Mouse (Mus musculus): ENCODE measurements around the gene Pnpo. TPM values are rescaled to one million over a fixed set of nuclear protein-coding genes. Genes with fewer than 3 reads are reported as not detected.

Pnpo gene
- polyA plus RNA-seq, 1 experiment from 2014 or later, result 26.7 TPM

- ATAC-seq (replicated peaks; ENCODE audit: insufficient number of reproducible peaks, low FRiP score, low TSS enrichment, low read depth) (no peak), DNase-seq (ENCODE audit: low spot score) (no peak)
- no peak overlapping the region for H3K4me2 ChIP-seq (ENCODE audit: low read depth, low read length)
- WGBS, result 15% methylated on average over 14 of the region's 14 CpGs
- H3K27ac ChIP-seq (replicated peaks; ENCODE audit: low read depth, low read length), result no peak overlapping the region
- no peak overlapping the region for H3K9ac ChIP-seq (replicated peaks; ENCODE audit: low read length)
- no peak overlapping the region for H3K4me3 ChIP-seq (ENCODE audit: low read depth, low read length)
- H3K4me1 ChIP-seq (ENCODE audit: control insufficient read depth, insufficient read depth, low read length), result no peaks in the 10 kb centered on the region; the same call in 1 of the 2 replicates
- no peaks in the 10 kb centered on the region for H3K9me3 ChIP-seq (replicated peaks; ENCODE audit: control insufficient read depth, low read length)
- no peaks in the 10 kb centered on the region for H3K27me3 ChIP-seq (ENCODE audit: control insufficient read depth, insufficient read depth, low read length)
- no peaks in the 10 kb centered on the region for H3K36me3 ChIP-seq (replicated peaks; ENCODE audit: control insufficient read depth, insufficient read depth, low read depth, low read length)
Measured at GRCm38 (mm10) chr11:96891784-96892527, 51.8 kb downstream of the Pnpo start.

Other genes starting within 250 kb of the Pnpo start
- gene Snx11, start 166.4 kb downstream of the Pnpo start, polyA plus RNA-seq (2014; fragmentation: Nextera tagmentation; extraction: Ambion mirVana), result 9.8 and 10.4 TPM in 2 replicates
- gene Cbx1, start 154.9 kb downstream of the Pnpo start, polyA plus RNA-seq (2014; fragmentation: Nextera tagmentation; extraction: Ambion mirVana), result 160 and 179 TPM in 2 replicates
- gene Nfe2l1, start 114.0 kb downstream of the Pnpo start, polyA plus RNA-seq (2014; fragmentation: Nextera tagmentation; extraction: Ambion mirVana), result 30.3 and 32.5 TPM in 2 replicates
- 61.1 and 61.2 TPM in 2 replicates for gene Copz2, start 94.1 kb downstream of the Pnpo start, polyA plus RNA-seq (2014; fragmentation: Nextera tagmentation; extraction: Ambion mirVana)
- gene Cdk5rap3, start 27.5 kb downstream of the Pnpo start, polyA plus RNA-seq (2014; fragmentation: Nextera tagmentation; extraction: Ambion mirVana), result 76.0 and 76.2 TPM in 2 replicates
- 1.7 and 2.8 TPM in 2 replicates for gene Prr15l, start 15.9 kb downstream of the Pnpo start, polyA plus RNA-seq (2014; fragmentation: Nextera tagmentation; extraction: Ambion mirVana)
- gene Sp2, start 39.0 kb upstream of the Pnpo start, polyA plus RNA-seq (2014; fragmentation: Nextera tagmentation; extraction: Ambion mirVana), result 15.8 and 18.3 TPM in 2 replicates
- gene Sp6, start 69.4 kb upstream of the Pnpo start, polyA plus RNA-seq (2014; fragmentation: Nextera tagmentation; extraction: Ambion mirVana), result 0.29 and 0.45 TPM in 2 replicates
- 20.4 and 26.0 TPM in 2 replicates for gene Scrn2, start 86.0 kb upstream of the Pnpo start, polyA plus RNA-seq (2014; fragmentation: Nextera tagmentation; extraction: Ambion mirVana)
- gene Lrrc46, start 97.4 kb upstream of the Pnpo start, polyA plus RNA-seq (2014; fragmentation: Nextera tagmentation; extraction: Ambion mirVana), result 1.1 and 1.3 TPM in 2 replicates
- 85.7 and 91.2 TPM in 2 replicates for gene Mrpl10, start 97.6 kb upstream of the Pnpo start, polyA plus RNA-seq (2014; fragmentation: Nextera tagmentation; extraction: Ambion mirVana)
- gene Osbpl7, start 106.6 kb upstream of the Pnpo start, polyA plus RNA-seq (2014; fragmentation: Nextera tagmentation; extraction: Ambion mirVana), result 4.3 and 5.8 TPM in 2 replicates
- not detected in 2 replicates for gene Tbx21, start 171.3 kb upstream of the Pnpo start, polyA plus RNA-seq (2014; fragmentation: Nextera tagmentation; extraction: Ambion mirVana)
- gene Tbkbp1, start 207.5 kb upstream of the Pnpo start, polyA plus RNA-seq (2014; fragmentation: Nextera tagmentation; extraction: Ambion mirVana), result 3.3 and 4.8 TPM in 2 replicates
- 98.7 and 103 TPM in 2 replicates for gene Kpnb1, start 243.9 kb upstream of the Pnpo start, polyA plus RNA-seq (2014; fragmentation: Nextera tagmentation; extraction: Ambion mirVana)

Data from embryonic facial prominence, embryonic 11.5 days (tissue).